Mouse (Mus musculus): Measurements from ENCODE around the gene Arfip1. TPM values are rescaled to one million over a fixed set of nuclear protein-coding genes. Genes with fewer than 3 reads are reported as not detected.

The Arfip1 gene
- 10 to 100 TPM; 16.7 to 17.4 TPM for total RNA-seq (2021)

DNA sequence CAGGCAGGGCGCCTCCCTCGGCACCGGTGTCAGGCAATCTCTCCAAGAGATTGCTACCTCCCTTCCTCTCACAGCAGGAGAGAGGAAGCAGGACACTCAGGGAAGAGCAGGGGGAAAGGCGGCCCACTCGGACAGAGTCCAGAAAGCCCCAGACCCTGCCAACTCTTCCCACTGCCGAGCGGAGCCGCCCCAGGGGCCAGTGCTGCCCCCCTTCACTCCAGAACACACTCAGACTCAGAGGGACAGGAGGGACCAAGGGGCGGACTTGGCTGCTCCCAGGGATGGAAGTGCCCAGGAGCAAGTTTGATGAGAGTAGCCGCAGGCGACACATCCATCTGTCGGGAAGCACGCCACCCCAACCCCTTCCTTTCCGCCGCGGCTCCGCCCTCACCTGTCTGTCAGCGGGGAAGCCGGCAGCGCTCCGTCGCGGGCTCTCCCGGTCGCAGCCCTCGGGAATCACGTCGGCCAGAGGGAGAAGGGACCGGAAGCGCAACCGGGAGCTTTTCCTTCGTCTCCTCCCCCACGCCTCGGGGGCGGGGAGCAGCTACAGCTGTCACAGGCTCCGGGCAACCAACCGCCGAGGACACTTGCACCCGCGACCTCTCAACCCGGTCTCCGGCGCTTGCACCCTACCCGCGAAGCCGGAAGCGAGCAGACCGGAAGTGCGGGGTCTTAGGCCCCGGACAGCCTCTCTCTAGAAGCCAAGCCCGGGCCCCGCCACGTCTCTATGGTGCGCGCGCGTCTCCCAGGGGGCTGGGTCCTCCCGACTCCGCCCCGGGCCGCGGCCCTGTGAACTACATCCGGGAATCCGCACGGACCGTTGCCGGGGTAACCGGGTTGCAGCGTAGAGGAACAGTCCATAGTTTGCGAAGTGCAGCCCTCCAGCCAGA lies at the start of gene Arfip1:
Gene Arfip1 (minus strand): TSS at position 603 of the 890 bp plus-strand sequence.
- intact Hi-C loops (cut with DNase I): no loop called here
- DNase-seq (ENCODE audit: low spot score in 2 of 2): peak; percentile 94 to 96

DNA sequence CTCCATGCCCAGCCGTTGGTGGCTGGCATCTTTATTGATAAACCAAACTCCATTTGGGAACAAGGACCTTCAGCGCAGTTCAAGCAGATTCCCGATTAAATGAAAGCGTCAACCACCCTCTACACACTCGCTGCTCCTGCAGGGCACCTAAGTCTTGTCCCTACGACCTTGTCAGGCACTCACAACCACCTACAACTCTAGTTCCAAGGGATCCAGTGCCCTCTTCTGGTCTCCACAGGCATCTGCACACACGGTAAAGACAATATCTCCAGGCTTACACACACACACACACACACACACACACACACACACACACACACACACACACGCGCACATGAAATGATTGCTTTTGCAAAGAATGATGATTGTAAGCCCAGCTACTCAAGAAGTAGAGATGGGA lies 49.2 kb upstream of the Arfip1 start:
- no peak for DNase-seq (ENCODE audit: low spot score in 2 of 2)
- intact Hi-C loops (cut with DNase I): no loop called here

DNA sequence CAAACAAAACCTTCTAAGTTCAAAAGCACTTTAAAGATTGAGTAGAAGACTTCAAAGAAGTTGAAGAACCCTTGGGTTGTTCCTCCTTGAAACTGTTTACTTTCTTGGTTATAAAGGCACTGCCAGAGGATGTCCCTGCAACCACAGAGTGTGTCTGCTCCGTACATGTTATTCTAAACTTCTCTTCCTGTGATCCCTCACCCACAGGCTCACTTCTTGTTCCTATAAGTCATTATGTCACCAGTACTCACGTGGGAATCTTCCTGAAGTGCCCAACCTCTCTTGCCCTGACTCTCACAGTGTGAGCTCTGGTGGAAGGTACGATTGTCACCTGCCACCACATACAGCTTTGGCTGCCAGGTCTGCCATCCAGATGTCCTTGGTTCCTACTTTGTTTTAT lies 39.6 kb upstream of the Arfip1 start:
- DNase-seq (ENCODE audit: low spot score in 2 of 2): no peak
- intact Hi-C loops (cut with DNase I): no loop called here

DNA sequence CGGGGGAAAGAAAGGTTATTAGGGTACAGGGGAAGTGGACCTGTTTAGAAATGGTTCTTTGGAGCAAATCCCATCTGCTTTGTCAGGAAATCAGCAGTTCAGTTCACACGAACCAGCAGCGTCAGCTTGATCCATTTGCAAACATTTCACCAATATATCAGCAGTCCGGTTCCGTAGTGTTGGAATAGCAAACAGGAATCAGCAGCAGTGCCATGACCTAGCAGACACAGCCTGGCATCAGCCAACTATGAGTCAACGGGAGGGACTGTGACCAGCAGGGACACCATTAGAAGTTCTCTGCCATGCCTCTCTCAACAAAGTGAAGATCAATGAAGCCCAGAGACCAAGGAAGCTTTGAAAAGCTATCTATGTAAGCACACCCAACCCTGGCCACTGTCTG lies 37.3 kb upstream of the Arfip1 start:
- DNase-seq (ENCODE audit: low spot score in 2 of 2): no peak
- intact Hi-C loops (cut with DNase I): loop anchor here (10.0 kb wide), 2 partner anchors 225 to 265 kb away; no protein-coding TSS in a partner anchor

DNA sequence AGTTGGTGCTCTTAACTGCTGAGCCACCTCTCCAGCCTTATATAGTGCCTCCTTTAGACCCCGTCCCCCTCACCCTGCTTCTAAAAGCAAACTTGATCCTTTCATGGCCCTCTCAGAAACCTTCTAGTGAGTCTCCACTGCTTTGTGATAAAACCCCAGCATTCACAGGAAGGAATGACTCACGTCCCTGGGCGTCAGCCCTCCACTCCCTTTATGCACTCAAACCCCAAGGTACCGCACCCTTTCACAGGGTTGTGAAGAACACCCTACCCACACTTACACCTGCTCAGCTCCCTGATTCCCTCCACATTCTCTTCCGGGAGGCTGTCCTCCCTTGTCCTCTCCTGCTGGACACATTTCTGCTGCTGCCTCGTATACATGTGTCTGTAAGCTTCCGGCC lies 36.6 kb upstream of the Arfip1 start:
- intact Hi-C loops (cut with DNase I): loop anchor here (10.0 kb wide), 2 partner anchors 226 to 266 kb away; no protein-coding TSS in a partner anchor
- no peak for DNase-seq (ENCODE audit: low spot score in 2 of 2)

DNA sequence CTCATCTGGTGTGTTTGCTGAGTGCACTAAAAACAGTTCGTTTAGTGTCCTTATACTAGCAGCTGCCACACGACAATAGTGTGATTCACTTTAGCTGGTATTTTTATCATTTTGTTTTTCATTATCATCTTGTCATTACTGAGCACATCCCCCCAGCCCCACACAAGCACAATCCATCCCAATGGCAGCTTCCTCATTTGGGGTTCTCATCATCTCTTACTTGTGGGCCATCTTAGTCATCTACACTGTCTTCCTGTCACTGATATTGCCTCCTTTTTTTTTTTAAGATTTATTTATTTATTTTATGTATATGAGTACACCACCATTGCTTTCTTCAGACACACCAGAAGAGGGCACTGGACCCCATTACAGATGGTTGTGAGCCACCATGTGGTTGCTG lies 36.2 kb upstream of the Arfip1 start:
- DNase-seq (ENCODE audit: low spot score in 2 of 2): no peak
- intact Hi-C loops (cut with DNase I): loop anchor here (10.0 kb wide), 2 partner anchors 226 to 266 kb away; no protein-coding TSS in a partner anchor

DNA sequence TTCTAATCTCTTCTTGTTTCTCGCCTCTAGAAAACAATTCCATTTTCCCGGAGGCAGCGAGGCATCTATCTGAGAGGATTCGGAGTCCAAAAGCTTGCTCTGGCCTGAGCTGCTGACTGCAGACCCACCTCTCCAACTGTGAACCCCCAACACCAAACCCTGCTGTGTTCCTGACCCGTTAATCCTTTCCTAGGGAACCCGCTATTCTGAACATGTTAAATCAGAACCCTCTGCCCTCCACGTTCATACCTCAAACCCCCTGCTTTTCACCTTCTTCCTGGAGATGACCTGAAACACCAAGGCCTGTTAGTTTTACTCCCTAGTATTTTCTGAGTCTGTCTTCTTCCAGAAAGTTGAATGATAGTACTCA lies 33.4 kb upstream of the Arfip1 start:
- intact Hi-C loops (cut with DNase I): loop anchor here (10.0 kb wide), 2 partner anchors 229 to 269 kb away; no protein-coding TSS in a partner anchor
- DNase-seq (ENCODE audit: low spot score in 2 of 2): no peak

DNA sequence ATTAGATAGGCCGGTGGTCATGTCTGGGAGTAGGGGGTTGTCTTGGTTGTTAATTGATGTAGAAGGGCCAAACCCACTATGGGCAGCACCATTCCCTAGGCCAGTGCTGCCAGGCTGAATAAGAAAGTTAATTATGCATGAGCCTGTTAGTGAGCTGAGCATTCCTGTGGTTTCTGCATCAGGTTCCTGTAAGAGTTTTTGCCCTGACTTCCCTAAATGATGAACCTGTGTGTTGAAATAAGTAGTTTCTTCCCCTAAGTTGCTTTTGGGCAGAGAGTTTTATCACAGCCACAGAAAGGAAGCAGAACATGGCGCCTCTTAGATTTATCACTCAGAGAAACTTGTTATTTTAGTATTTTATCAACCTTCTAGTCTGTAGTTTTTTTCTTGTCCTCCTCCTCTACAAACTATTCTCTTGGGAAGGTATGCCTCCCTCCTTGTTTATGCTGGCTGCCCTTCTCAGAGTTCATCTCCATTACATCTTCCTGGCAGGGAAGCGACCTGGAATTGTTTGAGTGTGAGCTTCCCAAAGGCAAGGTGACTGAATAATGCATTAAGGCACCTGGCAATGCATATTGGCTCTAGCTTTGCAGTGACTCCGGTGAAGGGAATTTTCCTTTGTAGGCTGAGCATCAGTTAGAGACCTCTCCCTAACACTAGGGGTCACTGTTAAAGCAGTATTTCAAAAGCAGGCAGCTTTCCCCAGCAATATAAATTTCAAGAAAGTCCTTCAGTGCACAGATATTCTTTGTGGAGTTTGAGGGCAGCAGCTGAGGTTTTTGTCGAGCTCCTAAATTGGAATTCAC lies 32.8 kb upstream of the Arfip1 start:
- intact Hi-C loops (cut with DNase I): loop anchor here (10.0 kb wide), 2 partner anchors 230 to 270 kb away; no protein-coding TSS in a partner anchor
- DNase-seq (ENCODE audit: low spot score in 2 of 2): no peak

DNA sequence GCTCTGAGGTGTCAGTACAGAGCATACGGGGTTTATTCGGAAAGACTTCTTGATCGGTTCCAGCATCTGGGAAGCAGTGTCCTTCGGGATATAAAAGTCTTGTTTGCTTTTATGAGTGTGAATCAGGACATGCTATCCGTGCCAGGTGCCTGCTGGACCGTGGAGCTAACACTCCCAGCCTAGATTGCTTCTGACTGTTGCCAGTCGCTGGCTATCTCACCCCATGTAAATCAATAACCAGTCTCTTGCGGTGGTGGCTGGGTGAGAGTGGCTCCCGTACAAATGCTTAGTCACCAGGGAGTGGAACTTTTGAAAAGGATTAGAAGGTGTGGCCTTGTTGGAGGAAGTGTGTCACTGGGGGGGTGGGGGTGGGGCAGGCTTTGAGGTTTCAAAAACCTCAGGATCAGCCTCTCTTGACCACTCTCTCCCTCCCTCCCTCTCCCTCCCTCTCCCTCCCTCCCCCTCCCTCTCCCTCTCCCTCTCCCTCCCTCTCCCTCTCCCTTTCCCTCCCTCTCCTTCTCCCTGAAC lies 27.8 kb upstream of the Arfip1 start:
- no peak for DNase-seq (ENCODE audit: low spot score in 2 of 2)
- intact Hi-C loops (cut with DNase I): loop anchor here (10.0 kb wide), 2 partner anchors 235 to 275 kb away; no protein-coding TSS in a partner anchor

DNA sequence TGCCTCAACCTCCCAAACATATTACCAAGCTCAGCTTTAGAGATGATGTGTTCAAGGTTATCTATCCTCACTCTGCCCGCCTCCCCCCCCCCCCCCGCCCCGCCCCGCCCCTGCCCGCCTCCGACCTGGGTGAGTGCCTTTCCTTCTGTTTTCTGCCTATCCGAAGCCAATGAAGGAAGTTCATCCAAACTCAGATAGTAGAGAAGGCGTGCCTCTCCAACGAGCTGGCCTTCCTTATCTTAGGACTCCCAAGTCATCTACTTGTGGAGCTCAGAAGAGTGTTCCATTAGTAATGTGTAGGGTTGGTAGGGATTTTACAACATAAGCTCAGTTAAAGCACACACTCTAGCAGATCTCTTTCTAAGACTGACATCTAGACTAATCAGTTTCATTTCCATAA lies 20.8 kb upstream of the Arfip1 start:
- intact Hi-C loops (cut with DNase I): no loop called here
- DNase-seq (ENCODE audit: low spot score in 2 of 2): no peak

DNA sequence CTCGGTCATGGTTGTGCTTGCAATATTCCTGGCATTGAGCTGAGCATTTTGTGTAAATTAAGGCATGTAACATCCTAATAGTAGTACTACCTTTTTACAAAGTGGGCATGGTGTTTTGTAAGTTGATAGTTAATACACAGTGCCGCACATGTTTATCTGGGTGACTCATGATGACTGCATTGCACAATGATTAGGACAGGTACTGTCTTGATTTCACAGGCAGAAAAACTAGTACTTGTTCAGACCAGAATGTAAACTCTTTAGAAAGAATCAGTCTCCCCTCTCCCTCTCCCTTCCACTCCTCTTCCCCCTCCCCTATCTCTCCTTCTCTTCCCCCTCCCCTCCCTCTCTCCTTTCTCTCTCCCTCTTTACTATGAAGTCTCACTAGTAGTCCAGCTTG lies 20.3 kb upstream of the Arfip1 start:
- DNase-seq (ENCODE audit: low spot score in 2 of 2): no peak
- intact Hi-C loops (cut with DNase I): no loop called here

DNA sequence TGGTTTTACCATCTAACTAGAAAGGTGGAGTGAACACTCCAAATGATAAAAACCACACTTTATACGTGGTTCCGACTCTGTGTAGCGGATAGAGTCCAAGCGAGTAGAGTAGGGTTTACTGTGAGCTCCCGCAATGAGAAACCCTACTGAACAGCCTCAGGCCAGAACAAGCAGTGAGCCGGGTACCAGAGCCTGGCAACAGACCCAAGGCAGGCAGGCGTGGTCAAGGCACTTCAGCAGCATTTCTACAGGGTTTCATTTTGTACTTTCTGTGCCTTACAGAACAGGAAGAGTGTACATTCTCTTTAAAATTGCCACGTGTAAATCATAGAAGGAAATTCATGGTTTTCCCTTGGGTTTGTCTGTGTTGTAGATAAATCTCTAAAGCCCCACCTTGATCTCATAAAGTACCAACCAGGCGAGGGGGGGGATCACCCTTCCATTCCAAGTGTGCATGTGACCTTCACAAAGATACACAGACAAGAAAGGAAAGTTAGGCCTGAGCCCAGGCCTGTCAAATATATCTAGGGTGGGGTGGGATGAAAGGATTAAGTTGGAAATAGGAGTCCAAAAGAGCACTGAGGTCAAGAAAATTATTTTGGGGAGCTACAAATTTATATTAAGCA lies 19.6 kb upstream of the Arfip1 start:
- no peak for DNase-seq (ENCODE audit: low spot score in 2 of 2)
- intact Hi-C loops (cut with DNase I): no loop called here

DNA sequence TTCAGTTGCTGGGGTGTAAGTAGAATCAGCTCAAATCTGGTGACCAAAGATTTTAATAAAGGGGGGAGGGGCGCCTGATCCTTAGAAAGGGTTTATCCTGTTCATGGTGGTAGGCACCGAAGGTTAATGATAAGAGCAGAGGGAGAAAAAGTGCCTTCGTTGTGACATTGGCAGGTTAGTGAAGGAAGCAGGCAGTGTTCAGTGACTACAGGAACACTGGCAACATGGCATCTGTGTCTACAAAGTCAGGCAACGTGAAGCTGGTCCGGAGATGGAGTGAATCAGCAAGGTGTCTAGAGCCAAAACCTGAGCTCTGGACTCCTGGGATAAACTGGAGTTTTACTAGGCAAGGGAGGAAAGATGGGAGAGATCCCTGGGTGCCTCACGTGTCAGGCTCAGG lies 16.3 kb upstream of the Arfip1 start:
- intact Hi-C loops (cut with DNase I): no loop called here
- no peak for DNase-seq (ENCODE audit: low spot score in 2 of 2)

DNA sequence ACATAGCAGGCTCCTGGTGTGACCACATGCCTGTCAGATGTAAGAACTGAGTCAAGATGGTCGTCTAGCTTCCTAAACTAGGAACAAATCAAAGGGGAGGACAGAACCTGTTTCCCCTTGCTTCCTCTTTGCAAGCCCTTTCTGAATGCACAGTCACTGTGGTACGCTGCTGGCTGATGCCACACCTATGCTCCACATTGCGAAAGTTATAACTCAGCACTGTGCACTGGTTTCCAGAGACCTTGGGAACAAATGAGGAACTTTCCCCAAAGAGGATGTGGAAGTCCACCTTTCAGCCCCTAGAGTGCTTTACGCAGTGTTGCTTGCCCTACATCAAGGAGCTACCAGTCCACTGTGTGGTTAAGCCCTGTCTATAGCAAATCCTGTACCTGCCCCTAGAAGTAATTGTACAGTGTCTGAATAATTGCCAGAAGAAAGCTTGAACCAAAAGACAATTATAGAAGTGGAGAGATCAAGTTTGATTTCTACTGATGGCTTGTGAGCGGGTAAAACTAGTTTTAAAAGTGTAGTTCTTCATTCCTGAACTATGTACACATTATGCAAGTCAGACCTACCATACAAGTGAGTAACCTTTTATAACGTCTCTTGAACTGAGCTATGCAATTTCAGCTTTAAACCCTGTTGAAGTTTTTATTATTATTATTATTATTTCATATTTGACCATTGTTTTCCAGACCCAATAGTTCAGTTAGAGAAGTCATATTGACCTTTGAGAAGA lies 15.7 kb upstream of the Arfip1 start:
- intact Hi-C loops (cut with DNase I): no loop called here
- no peak for DNase-seq (ENCODE audit: low spot score in 2 of 2)

DNA sequence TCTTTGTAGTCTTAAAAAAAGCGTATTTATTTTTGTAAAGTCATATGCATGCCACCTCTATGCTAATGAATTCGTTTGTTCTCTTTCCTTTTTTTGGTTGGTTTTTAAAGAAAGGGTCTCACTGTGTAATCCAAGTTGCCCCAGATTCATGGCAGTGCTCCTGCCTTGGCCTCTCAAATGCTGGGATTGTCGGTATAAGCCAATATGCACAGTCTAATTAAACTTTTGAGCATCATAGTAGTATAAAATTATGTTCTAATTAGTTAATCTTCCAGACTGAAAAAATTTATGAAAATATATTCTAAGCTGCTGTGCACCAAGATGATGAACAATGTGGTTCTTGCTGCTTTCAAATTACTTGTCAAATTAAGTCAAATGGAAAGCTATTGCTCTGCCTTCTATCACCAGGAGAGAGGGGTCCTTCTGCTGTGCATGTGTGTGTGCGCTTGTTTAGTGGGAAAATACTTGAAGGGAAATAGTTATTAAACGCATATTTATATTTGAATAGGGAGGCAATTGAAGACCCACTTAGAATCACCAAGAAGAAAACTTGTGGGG lies 13.3 kb upstream of the Arfip1 start:
- intact Hi-C loops (cut with DNase I): no loop called here

DNA sequence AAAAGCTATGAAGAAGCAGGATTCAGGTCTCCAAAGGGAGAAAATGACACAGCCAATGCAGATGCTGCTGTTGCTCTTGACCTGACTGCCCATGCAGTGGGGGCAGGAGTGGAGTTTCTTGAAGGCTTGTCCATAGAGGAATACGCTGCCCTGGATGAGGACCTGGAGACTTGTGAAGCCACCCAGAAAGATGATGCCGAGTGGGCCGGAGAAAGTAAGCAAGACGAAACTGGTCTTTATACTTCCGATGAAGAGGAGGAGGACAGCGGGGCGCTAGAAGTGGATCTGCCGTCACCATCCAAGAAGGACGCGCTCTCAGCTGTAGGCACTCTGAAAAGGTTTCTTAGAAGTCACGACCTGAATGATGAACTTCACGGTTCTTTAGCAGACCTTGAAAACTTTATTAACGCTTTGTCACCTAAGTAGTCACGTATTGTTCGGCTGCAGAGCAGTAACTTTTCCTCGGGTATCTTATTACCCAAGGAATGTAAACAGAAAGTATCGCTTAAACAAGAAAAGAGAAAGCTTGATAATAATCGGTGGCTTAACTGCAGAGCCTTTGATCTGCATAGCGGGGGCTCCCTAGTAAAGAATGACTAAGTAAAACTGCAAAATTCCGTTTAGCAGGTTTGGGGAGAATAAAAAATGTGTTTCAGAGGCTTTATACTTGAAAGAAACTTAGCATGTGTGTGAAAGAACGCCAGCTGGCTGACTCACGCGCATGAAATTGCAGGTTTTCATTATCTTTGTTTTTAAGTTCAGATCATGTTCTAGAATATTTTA lies 12.7 kb upstream of the Arfip1 start:
- intact Hi-C loops (cut with DNase I): no loop called here
- peak; percentile 38 to 45 for DNase-seq (ENCODE audit: low spot score in 2 of 2)

More for the DNA sequence above, 13.3 kb upstream of the Arfip1 start:
- DNase-seq (ENCODE audit: low spot score in 2 of 2): no peak

DNA sequence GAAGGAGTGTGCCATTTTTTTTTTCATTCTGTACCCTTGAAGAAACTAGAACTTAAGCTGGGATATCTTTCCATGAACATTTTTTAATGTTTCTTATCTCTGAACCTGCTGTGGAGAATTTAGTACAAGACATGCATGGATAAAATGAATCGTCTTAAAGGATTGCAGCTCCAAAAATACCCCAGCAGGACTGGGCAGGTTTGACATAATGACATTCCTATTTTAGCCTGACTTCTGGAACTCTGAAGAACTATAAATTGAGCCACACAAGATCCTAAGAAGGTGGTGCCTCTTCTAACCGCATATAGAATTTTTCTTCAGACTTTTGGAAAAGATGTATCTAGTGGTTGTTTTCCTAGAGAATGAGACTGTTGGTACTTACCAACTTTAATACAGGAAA lies 10.8 kb upstream of the Arfip1 start, which contains the start of gene Tigd4:
Gene Tigd4 (plus strand): TSS at position 301 of the 400 bp plus-strand sequence.
- DNase-seq (ENCODE audit: low spot score in 2 of 2): no peak
- intact Hi-C loops (cut with DNase I): no loop called here

DNA sequence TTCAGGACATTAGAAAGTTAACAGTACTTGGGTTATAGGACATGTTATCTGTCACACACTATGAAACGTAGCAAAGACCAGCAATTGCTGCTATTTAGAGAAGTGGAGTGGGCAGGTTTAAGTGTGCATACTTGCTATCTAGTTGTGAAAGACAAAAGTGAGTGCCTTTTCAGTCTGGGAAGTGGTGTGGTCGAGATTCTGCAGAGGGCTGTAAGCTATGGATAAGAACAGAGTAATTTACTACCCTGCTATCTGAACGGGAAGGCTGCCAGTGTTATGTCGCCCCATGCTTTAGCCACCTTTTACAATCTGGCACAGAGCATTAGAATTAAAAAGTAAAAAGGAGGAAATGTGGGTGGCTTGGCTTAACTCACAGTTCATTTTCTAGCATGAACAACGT lies 4.3 kb upstream of the Arfip1 start:
- intact Hi-C loops (cut with DNase I): no loop called here
- no peak for DNase-seq (ENCODE audit: low spot score in 2 of 2)

All from left cerebral cortex, postnatal 36 days (tissue).